Mouse (Mus musculus) neutrophil, adult 83 days (primary cell): ENCODE results near the gene Wrnip1. TPM values are rescaled to one million over a fixed set of nuclear protein-coding genes. Genes with fewer than 3 reads are reported as not detected.

Experiments
- total RNA-seq, 2 experiments: library from RNA; stranded (reverse); gene quantifications; one replicate each; pipeline ENCODE4 v1.2.4; 2023

Gene Wrnip1
- total RNA-seq: 10 to 100 TPM; 10.8 to 14.4 TPM

GRCm38 (mm10) chr13:32801693-32802221 is at the start of gene Wrnip1:
TSS of gene Wrnip1 (plus strand) at chr13:32802038.

DNA sequence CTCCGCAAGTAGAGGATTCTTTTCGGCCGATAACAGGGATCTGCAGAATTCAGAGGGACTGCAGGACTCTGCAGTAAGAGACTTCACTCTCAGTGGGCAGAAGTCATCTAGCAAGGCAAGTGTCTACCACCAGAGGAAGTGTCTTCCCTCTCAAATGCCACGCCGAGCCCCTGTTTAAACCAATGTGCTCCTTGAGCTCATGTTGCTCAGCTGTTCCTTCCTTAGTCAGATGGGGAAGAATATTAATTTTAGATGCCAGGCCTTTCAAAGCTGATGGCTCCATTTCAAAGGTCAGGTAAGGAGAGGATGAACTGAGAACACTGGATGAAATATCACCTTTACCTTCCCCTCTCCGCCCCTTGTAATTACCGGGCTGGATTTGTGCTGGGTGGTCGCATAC is 18.0 kb upstream of the Wrnip1 start, which contains the start of gene Mylk4:
Gene Mylk4, minus strand, starts transcription at position 139 of the 400 bp plus-strand sequence.

DNA sequence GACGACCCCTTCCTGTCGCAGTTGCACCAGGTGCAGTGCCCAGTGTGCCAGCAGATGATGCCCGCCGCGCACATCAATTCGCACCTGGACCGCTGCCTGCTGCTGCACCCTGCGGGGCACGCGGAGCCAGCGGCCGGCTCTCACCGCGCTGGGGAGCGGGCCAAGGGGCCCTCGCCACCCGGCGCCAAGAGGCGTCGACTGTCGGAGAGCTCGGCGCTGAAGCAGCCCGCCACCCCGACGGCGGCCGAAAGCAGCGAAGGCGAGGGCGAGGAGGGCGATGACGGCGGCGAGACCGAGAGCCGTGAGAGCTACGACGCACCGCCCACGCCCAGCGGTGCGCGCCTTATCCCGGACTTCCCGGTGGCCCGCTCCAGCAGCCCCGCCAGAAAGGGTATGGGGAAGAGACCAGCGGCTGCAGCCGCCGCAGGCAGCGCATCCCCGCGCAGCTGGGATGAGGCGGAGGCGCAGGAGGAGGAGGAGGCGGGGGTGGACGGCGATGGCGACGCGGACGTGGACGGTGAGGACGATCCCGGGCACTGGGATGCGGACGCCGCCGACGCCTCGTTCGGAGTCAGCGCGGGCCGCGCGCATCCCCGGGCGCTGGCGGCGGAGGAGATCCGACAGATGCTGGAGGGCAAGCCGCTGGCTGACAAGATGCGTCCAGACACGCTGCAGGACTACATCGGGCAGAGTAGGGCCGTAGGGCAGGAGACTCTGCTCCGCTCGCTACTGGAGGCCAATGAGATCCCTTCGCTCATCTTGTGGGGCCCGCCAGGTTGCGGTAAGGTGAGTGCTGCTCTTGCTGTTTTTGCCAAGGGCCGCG is 632 bp downstream of the Wrnip1 start, which contains the start of gene D930007J09Rik:
Gene D930007J09Rik, minus strand, starts transcription at position 591 of the 823 bp plus-strand sequence.

DNA sequence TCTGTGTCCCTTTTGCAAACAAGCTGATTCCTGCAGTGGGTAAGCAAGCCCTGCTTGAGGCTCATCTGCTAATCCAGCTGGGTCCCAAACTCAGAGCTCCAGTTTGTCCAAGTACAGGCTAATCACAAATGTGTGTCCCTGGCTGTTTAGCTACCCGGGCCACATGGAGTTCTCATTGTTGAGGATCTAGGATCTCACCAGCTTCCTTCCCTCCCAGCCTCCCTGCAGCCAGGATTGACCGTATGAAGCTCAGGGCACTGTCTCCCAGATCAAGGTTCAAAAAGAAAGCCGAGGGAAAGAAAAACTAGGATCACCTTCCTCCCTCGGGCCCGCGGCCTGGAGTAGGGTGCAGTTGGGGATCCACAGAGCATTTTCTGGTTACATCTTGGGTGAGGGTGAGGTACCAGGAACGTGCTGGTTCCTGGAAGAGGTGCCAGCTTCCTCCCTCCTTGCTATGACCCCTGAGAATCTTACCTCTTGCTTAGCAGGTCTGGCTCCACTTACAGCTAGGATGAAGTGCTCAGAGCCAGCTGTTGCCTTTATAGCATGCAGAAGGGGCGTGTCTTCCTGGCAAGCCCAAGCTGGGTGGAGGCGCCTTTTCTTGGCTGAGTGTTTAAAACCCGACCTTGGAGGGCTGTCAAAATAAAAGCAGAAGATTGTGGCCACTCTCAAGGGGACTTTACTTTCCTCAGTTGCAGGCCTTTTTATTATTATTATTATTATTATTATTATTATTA is 49.0 kb downstream of the Wrnip1 start, which contains the start of gene Serpinb1a:
Gene Serpinb1a, minus strand, starts transcription at position 518 of the 737 bp plus-strand sequence.

Other genes starting within 250 kb of the Wrnip1 start
- gene Mylk4, start 18.1 kb upstream of the Wrnip1 start, total RNA-seq: not detected
- gene D930007J09Rik, start 811 bp downstream of the Wrnip1 start, total RNA-seq: not detected
- gene Serpinb1a, start 49.1 kb downstream of the Wrnip1 start, total RNA-seq: 100 to 1,000 TPM; 371 to 383 TPM
- gene Serpinb1c, start 96.2 kb downstream of the Wrnip1 start, total RNA-seq: not detected
- gene Serpinb6b, start 163.2 kb downstream of the Wrnip1 start, total RNA-seq: 1 to 10 TPM in 1 of 2 experiments, under 1 TPM in 1; 0.49 to 2.1 TPM
- gene Serpinb9, start 201.2 kb downstream of the Wrnip1 start, total RNA-seq: under 1 TPM; 0.53 to 0.85 TPM
- not detected for gene Serpinb9b, start 225.4 kb downstream of the Wrnip1 start, total RNA-seq